Mouse (Mus musculus): ENCODE results near the gene Ano6. TPM values are rescaled to one million over a fixed set of nuclear protein-coding genes. Genes with fewer than 3 reads are reported as not detected.

Ano6 gene
- polyA plus RNA-seq, 2 experiments, result 4.7 to 6.3 TPM

DNA sequence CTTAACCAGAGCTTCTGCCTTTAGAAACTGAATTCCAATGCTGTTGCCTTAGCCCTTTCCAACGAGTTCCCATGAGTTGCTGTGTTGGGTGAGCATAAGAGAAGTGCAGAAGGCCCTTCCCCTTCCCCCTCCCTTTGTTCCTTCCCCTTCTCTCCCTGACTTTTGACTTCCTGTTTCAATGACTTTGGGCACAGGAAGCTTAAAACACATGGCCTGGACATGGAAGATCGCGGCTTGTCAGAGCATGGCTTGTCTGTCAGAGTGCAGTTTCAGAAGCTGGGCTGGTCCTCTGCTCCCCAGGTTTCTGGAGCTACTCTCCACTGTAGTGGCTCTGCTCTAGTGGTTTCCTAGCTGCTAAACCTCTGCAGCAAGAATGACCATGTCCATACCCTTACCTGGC, 17.3 kb downstream of the Ano6 start:
- H3K27me3 ChIP-seq (ENCODE audit: control insufficient read depth, insufficient read depth, low read length), result no peaks in the 10 kb centered on the region
- no peaks in the 10 kb centered on the region for H3K36me3 ChIP-seq (replicated peaks; ENCODE audit: control insufficient read depth, insufficient read depth, low read depth)
- no peak for TF ChIP-seq CTCF (IDR thresholded peaks at IDR 0.05; ENCODE audit: low read depth)
- no peak for TF ChIP-seq EP300 (IDR thresholded peaks at IDR 0.05; ENCODE audit: low read depth)
- peaks cover 0 to 15% of the 10 kb centered on the region in 2 experiments; a peak in 2 of 4 replicates for H3K4me1 ChIP-seq (replicated peaks; ENCODE audit: control insufficient read depth in 2 of 2, insufficient read depth in 2 of 2, low read length in 1 of 2)
- no peak overlapping the region for H3K4me2 ChIP-seq (ENCODE audit: low read depth)
- DNase-seq (ENCODE audit: low read depth in 3 of 3, low spot score in 3 of 3) (no peak), ATAC-seq (ENCODE audit: insufficient read depth) (no peak)
- no peak overlapping the region for H3K4me3 ChIP-seq (ENCODE audit: insufficient read depth in 1 of 2, low read depth in 2 of 2, low read length in 2 of 2)
- no peaks in the 10 kb centered on the region for H3K9me3 ChIP-seq (ENCODE audit: control insufficient read depth, low read length)
- 22% methylated on average over 3 of the region's 3 CpGs for WGBS (ENCODE audit: insufficient replicate concordance)
- no peak overlapping the region for H3K9ac ChIP-seq (replicated peaks)
- H3K27ac ChIP-seq, result no peak overlapping the region

DNA sequence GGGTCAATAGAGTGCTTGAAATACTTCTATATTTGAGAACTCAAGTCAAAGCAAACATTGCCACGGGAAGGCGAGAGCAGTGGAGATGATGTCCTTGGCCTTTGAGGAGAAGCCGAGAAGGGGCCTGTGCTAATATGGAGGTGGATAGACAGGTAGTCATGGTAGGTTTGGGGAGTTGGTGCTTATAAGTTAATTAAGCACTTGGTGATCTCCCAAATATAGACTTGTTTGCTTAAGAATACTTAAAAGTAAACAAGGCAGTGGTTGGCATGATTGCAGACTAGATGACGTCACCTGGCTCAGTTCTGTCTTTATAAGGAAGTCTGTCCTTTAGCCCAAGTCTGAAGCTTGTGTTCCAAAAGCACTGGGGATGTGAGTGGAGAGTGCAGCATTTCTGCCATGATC, 19.7 kb downstream of the Ano6 start:
- WGBS (ENCODE audit: insufficient replicate concordance), result 69% methylated on average over 4 of the region's 4 CpGs
- no peak for ATAC-seq (ENCODE audit: insufficient read depth)
- TF ChIP-seq EP300 (IDR thresholded peaks at IDR 0.05; ENCODE audit: low read depth) (no peak), CTCF (IDR thresholded peaks at IDR 0.05; ENCODE audit: low read depth) (no peak)
- Histone ChIP-seq H3K27me3 (ENCODE audit: control insufficient read depth, insufficient read depth, low read length) (no peaks in the 10 kb centered on the region), H3K4me2 (ENCODE audit: low read depth) (no peak overlapping the region), H3K9ac (replicated peaks) (no peak overlapping the region), H3K36me3 (replicated peaks; ENCODE audit: control insufficient read depth, insufficient read depth, low read depth) (no peaks in the 10 kb centered on the region), H3K27ac (no peak overlapping the region), H3K4me3 (ENCODE audit: insufficient read depth in 1 of 2, low read depth in 2 of 2, low read length in 2 of 2) (no peak overlapping the region), H3K4me1 (replicated peaks; ENCODE audit: control insufficient read depth in 2 of 2, insufficient read depth in 2 of 2, low read length in 1 of 2) (peaks cover 0 to 10% of the 10 kb centered on the region in 2 experiments; a peak in 2 of 4 replicates), H3K9me3 (ENCODE audit: control insufficient read depth, low read length) (no peaks in the 10 kb centered on the region)
- DNase-seq (ENCODE audit: low read depth in 3 of 3, low spot score in 3 of 3), result no peak

DNA sequence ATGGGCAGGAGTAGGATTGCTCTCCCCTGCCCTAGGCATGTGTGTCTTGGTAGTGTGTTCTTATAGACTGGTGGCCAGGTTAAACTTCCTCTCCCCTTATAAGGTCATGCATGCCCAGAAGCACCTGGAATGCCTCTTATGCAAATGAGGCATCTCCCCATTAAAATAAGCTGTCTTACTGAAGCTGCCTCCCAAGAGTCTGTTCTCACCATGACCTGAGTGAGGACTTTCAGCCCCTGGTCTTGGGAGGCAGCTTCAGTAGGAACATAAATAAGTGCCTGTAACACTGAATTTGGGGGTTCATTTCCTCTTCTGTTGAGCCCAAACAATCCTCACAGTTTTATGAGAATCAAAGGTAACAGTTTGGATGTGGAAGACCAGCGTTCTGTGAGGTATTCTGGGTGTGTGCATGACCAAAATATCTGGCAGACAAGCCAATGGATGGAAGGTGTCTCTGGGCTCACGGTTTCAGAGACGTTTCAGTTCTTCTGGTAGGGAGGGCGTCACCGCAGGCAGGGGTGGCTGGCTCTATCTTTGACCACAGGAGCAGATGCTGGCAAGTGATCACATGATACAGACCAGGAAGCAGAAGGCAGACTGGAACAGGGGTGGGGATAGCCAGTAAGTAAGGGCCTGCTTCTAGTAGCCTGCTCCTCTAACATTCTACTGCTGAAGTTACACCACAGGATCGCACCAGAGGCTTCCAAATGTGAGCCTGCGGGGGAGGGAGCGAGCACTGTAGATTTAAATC, 22.4 kb downstream of the Ano6 start:
- H3K4me2 ChIP-seq (ENCODE audit: low read depth), result no peak overlapping the region
- WGBS (ENCODE audit: insufficient replicate concordance), result 67% methylated on average over 8 of the region's 8 CpGs
- no peak overlapping the region for H3K4me3 ChIP-seq (ENCODE audit: insufficient read depth in 1 of 2, low read depth in 2 of 2, low read length in 2 of 2)
- H3K36me3 ChIP-seq (replicated peaks; ENCODE audit: control insufficient read depth, insufficient read depth, low read depth), result no peaks in the 10 kb centered on the region
- no peak for DNase-seq (ENCODE audit: low read depth in 3 of 3, low spot score in 3 of 3)
- no peak overlapping the region for H3K9ac ChIP-seq (replicated peaks)
- ATAC-seq (ENCODE audit: insufficient read depth), result no peak
- no peak overlapping the region for H3K27ac ChIP-seq
- no peaks in the 10 kb centered on the region for H3K27me3 ChIP-seq (ENCODE audit: control insufficient read depth, insufficient read depth, low read length)
- H3K9me3 ChIP-seq (ENCODE audit: control insufficient read depth, low read length), result no peaks in the 10 kb centered on the region
- TF ChIP-seq CTCF (IDR thresholded peaks at IDR 0.05; ENCODE audit: low read depth) (no peak), EP300 (IDR thresholded peaks at IDR 0.05; ENCODE audit: low read depth) (no peak)
- peaks cover 0 to 7% of the 10 kb centered on the region in 2 experiments; a peak in 2 of 4 replicates for H3K4me1 ChIP-seq (replicated peaks; ENCODE audit: control insufficient read depth in 2 of 2, insufficient read depth in 2 of 2, low read length in 1 of 2)

DNA sequence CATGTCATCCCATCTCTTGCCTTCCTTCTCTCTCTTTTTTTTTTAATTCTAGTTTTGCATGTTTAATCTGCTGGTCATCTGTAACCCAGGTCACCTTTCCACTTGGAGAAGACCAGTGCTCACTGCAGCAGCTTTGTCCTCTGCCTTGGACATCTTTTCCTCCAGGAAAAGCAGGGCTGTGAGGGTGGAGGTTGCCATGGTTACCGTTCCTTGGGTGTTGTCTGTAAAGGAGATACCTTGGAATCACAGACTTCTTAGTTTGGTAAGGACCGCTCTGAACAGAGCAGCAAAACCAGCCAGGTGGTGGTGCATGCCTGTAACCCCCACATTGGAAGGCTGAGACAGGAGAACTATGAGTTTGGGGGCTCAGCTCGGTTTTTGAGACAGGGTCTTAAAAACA, 26.9 kb downstream of the Ano6 start:
- H3K27me3 ChIP-seq (ENCODE audit: control insufficient read depth, insufficient read depth, low read length), result no peaks in the 10 kb centered on the region
- ATAC-seq (ENCODE audit: insufficient read depth), result no peak
- TF ChIP-seq EP300 (IDR thresholded peaks at IDR 0.05; ENCODE audit: low read depth) (no peak), CTCF (IDR thresholded peaks at IDR 0.05; ENCODE audit: low read depth) (no peak)
- H3K4me3 ChIP-seq (ENCODE audit: insufficient read depth in 1 of 2, low read depth in 2 of 2, low read length in 2 of 2), result no peak overlapping the region
- DNase-seq (ENCODE audit: low read depth in 3 of 3, low spot score in 3 of 3), result no peak
- H3K9me3 ChIP-seq (ENCODE audit: control insufficient read depth, low read length), result no peaks in the 10 kb centered on the region
- WGBS (ENCODE audit: insufficient replicate concordance), result 69% methylated on average over 3 of the region's 3 CpGs
- H3K4me2 ChIP-seq (ENCODE audit: low read depth), result no peak overlapping the region
- H3K9ac ChIP-seq (replicated peaks), result no peak overlapping the region
- peaks cover 0 to 5% of the 10 kb centered on the region in 2 experiments; a peak in 1 of 4 replicates for H3K4me1 ChIP-seq (replicated peaks; ENCODE audit: control insufficient read depth in 2 of 2, insufficient read depth in 2 of 2, low read length in 1 of 2)
- H3K27ac ChIP-seq, result no peak overlapping the region
- H3K36me3 ChIP-seq (replicated peaks; ENCODE audit: control insufficient read depth, insufficient read depth, low read depth), result no peaks in the 10 kb centered on the region

DNA sequence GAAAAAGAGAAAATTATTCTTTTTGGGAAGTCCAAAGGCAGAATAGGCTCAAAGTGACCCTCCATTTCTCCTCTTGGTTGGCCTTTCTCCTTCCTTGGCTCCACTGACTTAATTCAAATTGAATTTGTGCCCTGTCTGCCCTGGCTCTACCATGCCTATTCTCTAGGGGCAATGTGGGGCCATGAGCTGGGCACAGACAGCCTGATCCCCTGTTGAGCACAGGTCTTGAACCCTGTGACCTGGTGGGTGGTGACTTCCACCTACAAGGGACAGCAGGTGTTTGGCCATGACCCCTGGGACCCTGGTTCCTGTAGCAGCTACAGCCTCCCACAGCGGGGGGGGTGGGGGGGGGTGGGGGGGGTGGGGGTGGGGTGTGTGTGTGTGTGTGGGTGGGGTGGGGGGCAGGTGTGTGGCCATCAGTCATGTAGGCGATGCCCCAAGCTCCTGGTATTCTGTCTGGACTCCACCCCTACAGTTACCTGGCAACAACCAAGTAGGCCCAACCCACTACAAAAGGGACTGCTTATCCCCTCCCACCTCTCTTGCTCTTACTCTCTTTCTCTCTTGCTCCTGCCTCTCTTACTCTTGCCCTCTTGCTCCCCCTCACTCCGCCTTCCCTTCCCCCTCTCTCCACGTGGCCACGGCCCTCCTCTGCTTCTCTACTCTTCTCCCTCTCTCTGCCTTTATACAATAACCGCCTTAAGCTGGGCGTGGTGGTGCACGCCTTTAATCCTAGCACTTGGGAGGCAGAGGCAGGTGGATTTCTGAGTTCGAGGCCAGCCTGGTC, 28.8 kb downstream of the Ano6 start:
- H3K27me3 ChIP-seq (ENCODE audit: control insufficient read depth, insufficient read depth, low read length), result no peaks in the 10 kb centered on the region
- H3K4me1 ChIP-seq (replicated peaks; ENCODE audit: control insufficient read depth in 2 of 2, insufficient read depth in 2 of 2, low read length in 1 of 2), result peaks cover 0 to 5% of the 10 kb centered on the region in 2 experiments; a peak in 1 of 4 replicates
- TF ChIP-seq CTCF (IDR thresholded peaks at IDR 0.05; ENCODE audit: low read depth) (no peak), EP300 (IDR thresholded peaks at IDR 0.05; ENCODE audit: low read depth) (no peak)
- no peaks in the 10 kb centered on the region for H3K9me3 ChIP-seq (ENCODE audit: control insufficient read depth, low read length)
- no peak overlapping the region for H3K4me3 ChIP-seq (ENCODE audit: insufficient read depth in 1 of 2, low read depth in 2 of 2, low read length in 2 of 2)
- no peak overlapping the region for H3K9ac ChIP-seq (replicated peaks)
- WGBS (ENCODE audit: insufficient replicate concordance), result 66% methylated on average over 9 of the region's 9 CpGs
- no peak overlapping the region for H3K4me2 ChIP-seq (ENCODE audit: low read depth)
- H3K27ac ChIP-seq, result no peak overlapping the region
- no peaks in the 10 kb centered on the region for H3K36me3 ChIP-seq (replicated peaks; ENCODE audit: control insufficient read depth, insufficient read depth, low read depth)
- DNase-seq (ENCODE audit: low read depth in 3 of 3, low spot score in 3 of 3), result no peak
- ATAC-seq (ENCODE audit: insufficient read depth), result no peak

Measured in liver, embryonic 14.5 days (tissue).